In genomic region chr17:26949866-26950265, GRCm38 (mm10) we compare ENCODE assay signal across 10 mouse cellular contexts. TPM values are rescaled to one million over a fixed set of nuclear protein-coding genes. Genes with fewer than 3 reads are reported as not detected.
A peak's percentile ranks its signal among the peaks of the same experiment; 100 is the strongest.
DNase-seq lines count a peak whose midpoint lies in the region; ATAC-seq lines count a peak whose summit lies in the region.
"Had no signal": no experiment of that assay in that cellular context is flagged by ENCODE, and none has a peak within 500 bp of the region (broad histone marks: within the 10 kb centered on the region; RNA-seq: fewer than 3 reads in every experiment).

No protein-coding gene starts in this region.

- peaks cover 80% of the 10 kb centered on the region for H3K4me1 ChIP-seq in megakaryocyte, embryonic 14.5 days
- peaks cover 72% of the 10 kb centered on the region for H3K4me1 ChIP-seq in hindbrain, embryonic 16.5 days (ENCODE audit: control insufficient read depth, insufficient read depth, low read depth, low read length)
- H3K4me1 ChIP-seq in neural tube, embryonic 13.5 days (replicated peaks) = peaks cover 88% of the 10 kb centered on the region

- intact Hi-C loops in gastrocnemius, postnatal 36 days (cut with DNase I) = loop anchor here (5.0 kb wide), 1 partner anchor 53 kb away; no protein-coding TSS in a partner anchor

- peak; percentile 58 to 60 for DNase-seq in frontal cortex, postnatal 36 days (ENCODE audit: low spot score in 2 of 2)
- no peak for DNase-seq in frontal cortex, postnatal 25 days (ENCODE audit: low spot score in 2 of 2)
- no peak for DNase-seq in gastrocnemius, postnatal 36 days
- no peak for DNase-seq in cerebellum, adult 11 months
- DNase-seq: cerebellum, postnatal 36 days had no signal

- WGBS in hindbrain, embryonic 16.5 days = 28% methylated on average over 5 of the region's 5 CpGs
- WGBS in neural tube, embryonic 13.5 days = 36% methylated on average over 5 of the region's 5 CpGs

- ATAC-seq in megakaryocyte, adult 5-6 weeks (ENCODE audit: poor library complexity, severe bottlenecking) = no peak
- ATAC-seq in hindbrain, embryonic 16.5 days = no peak
- ATAC-seq in neural tube, embryonic 13.5 days (ENCODE audit: low read depth) = no peak

- H3K4me3 ChIP-seq in megakaryocyte, embryonic 14.5 days (replicated peaks) = peak overlapping the region; percentile 44
- peak overlapping the region; percentile 71 for H3K4me3 ChIP-seq in hindbrain, embryonic 16.5 days (ENCODE audit: low read length)
- H3K4me3 ChIP-seq in neural tube, embryonic 13.5 days = peak overlapping the region; percentile 70

- H3K27me3 ChIP-seq in megakaryocyte, embryonic 14.5 days (replicated peaks) = peaks cover 66% of the 10 kb centered on the region
- H3K27me3 ChIP-seq in hindbrain, embryonic 16.5 days (replicated peaks; ENCODE audit: control insufficient read depth, insufficient read depth, low read length) = no peaks in the 10 kb centered on the region
- no peaks in the 10 kb centered on the region for H3K27me3 ChIP-seq in neural tube, embryonic 13.5 days

- H3K9me3 ChIP-seq in megakaryocyte, embryonic 14.5 days = no peaks in the 10 kb centered on the region
- no peaks in the 10 kb centered on the region for H3K9me3 ChIP-seq in hindbrain, embryonic 16.5 days (ENCODE audit: control insufficient read depth, low read length)
- H3K9me3 ChIP-seq in neural tube, embryonic 13.5 days = no peaks in the 10 kb centered on the region

- H3K9ac ChIP-seq in hindbrain, embryonic 16.5 days (ENCODE audit: low read depth, low read length) = peak overlapping the region; percentile 92
- peak overlapping the region; percentile 94 for H3K9ac ChIP-seq in neural tube, embryonic 13.5 days
- H3K9ac ChIP-seq: liver, embryonic 14.5 days had no signal

- peaks cover 2% of the 10 kb centered on the region for H3K36me3 ChIP-seq in megakaryocyte, embryonic 14.5 days (replicated peaks; ENCODE audit: low read length)
- H3K36me3 ChIP-seq in hindbrain, embryonic 16.5 days (ENCODE audit: control insufficient read depth, insufficient read depth, low read length) = peaks cover 2% of the 10 kb centered on the region
- peaks cover 5% of the 10 kb centered on the region for H3K36me3 ChIP-seq in neural tube, embryonic 13.5 days

- H3K4me2 ChIP-seq in hindbrain, embryonic 16.5 days (ENCODE audit: low read length) = peak overlapping the region; percentile 85
- H3K4me2 ChIP-seq in neural tube, embryonic 13.5 days = peak overlapping the region; percentile 90

- peak overlapping the region; percentile 91; the same call in 1 of the 2 replicates for H3K27ac ChIP-seq in hindbrain, embryonic 16.5 days (ENCODE audit: low read depth, low read length)
- peak overlapping the region; percentile 91 for H3K27ac ChIP-seq in neural tube, embryonic 13.5 days (replicated peaks)
- H3K27ac ChIP-seq: liver, embryonic 14.5 days had no signal

RNA-seq across cellular contexts. Expression of gene Syngap1, which starts 8.8 kb away (rescaled TPM):
- 3.0 and 4.4 TPM in 2 replicates for polyA plus RNA-seq in megakaryocyte, embryonic 14.5 days (2012; ENCODE audit: insufficient read depth, low replicate concordance)
- total RNA-seq in megakaryocyte, adult 5-6 weeks (2015) = 1.6 and 3.9 TPM in 2 replicates
- total RNA-seq in megakaryocyte, adult 5-6 weeks (2017) = 0.33 and 0.89 TPM in 2 replicates
- polyA plus RNA-seq in hindbrain, embryonic 16.5 days (2015; fragmentation: Nextera tagmentation; extraction: Ambion mirVana) = 2.5 and 4.9 TPM in 2 replicates
- polyA plus RNA-seq in neural tube, embryonic 13.5 days (2015; fragmentation: Nextera tagmentation; extraction: Ambion mirVana) = 4.1 and 4.9 TPM in 2 replicates
- total RNA-seq in gastrocnemius, postnatal 36 days (2021) = 1 to 10 TPM; 3.4 to 3.5 TPM

RNA-seq across cellular contexts. Expression of gene Cuta, which starts 10.5 kb away (rescaled TPM):
- 396 and 1,059 TPM in 2 replicates for polyA plus RNA-seq in megakaryocyte, embryonic 14.5 days (2012; ENCODE audit: insufficient read depth, low replicate concordance)
- total RNA-seq in megakaryocyte, adult 5-6 weeks (2015) = 138 and 155 TPM in 2 replicates
- total RNA-seq in megakaryocyte, adult 5-6 weeks (2017) = 56.9 and 73.0 TPM in 2 replicates
- 140 and 150 TPM in 2 replicates for polyA plus RNA-seq in hindbrain, embryonic 16.5 days (2015; fragmentation: Nextera tagmentation; extraction: Ambion mirVana)
- 141 and 147 TPM in 2 replicates for polyA plus RNA-seq in neural tube, embryonic 13.5 days (2015; fragmentation: Nextera tagmentation; extraction: Ambion mirVana)
- 10 to 100 TPM; 82.8 to 91.1 TPM for total RNA-seq in gastrocnemius, postnatal 36 days (2021)

RNA-seq across cellular contexts. Expression of gene Phf1, which starts 17.0 kb away (rescaled TPM):
- 31.7 and 44.3 TPM in 2 replicates for polyA plus RNA-seq in megakaryocyte, embryonic 14.5 days (2012; ENCODE audit: insufficient read depth, low replicate concordance)
- total RNA-seq in megakaryocyte, adult 5-6 weeks (2015) = 11.6 and 11.7 TPM in 2 replicates
- total RNA-seq in megakaryocyte, adult 5-6 weeks (2017) = 10.6 and 15.5 TPM in 2 replicates
- 30.3 and 31.7 TPM in 2 replicates for polyA plus RNA-seq in hindbrain, embryonic 16.5 days (2015; fragmentation: Nextera tagmentation; extraction: Ambion mirVana)
- 17.3 and 19.1 TPM in 2 replicates for polyA plus RNA-seq in neural tube, embryonic 13.5 days (2015; fragmentation: Nextera tagmentation; extraction: Ambion mirVana)
- 1 to 10 TPM; 5.8 to 6.3 TPM for total RNA-seq in gastrocnemius, postnatal 36 days (2021)

RNA-seq across cellular contexts. Expression of gene Zbtb9, which starts 23.1 kb away (rescaled TPM):
- 2.3 and 4.1 TPM in 2 replicates for polyA plus RNA-seq in megakaryocyte, embryonic 14.5 days (2012; ENCODE audit: insufficient read depth, low replicate concordance)
- total RNA-seq in megakaryocyte, adult 5-6 weeks (2015) = 4.5 and 4.7 TPM in 2 replicates
- total RNA-seq in megakaryocyte, adult 5-6 weeks (2017) = 13.3 and 14.4 TPM in 2 replicates
- 13.0 and 15.6 TPM in 2 replicates for polyA plus RNA-seq in hindbrain, embryonic 16.5 days (2015; fragmentation: Nextera tagmentation; extraction: Ambion mirVana)
- 17.8 and 19.8 TPM in 2 replicates for polyA plus RNA-seq in neural tube, embryonic 13.5 days (2015; fragmentation: Nextera tagmentation; extraction: Ambion mirVana)
- total RNA-seq in gastrocnemius, postnatal 36 days (2021) = under 1 TPM in 1 of 2 experiments, not detected in 1; 0.94 TPM

RNA-seq across cellular contexts. Expression of gene Kifc5b, which starts 33.0 kb away (rescaled TPM):
- 8.0 and 12.1 TPM in 2 replicates for polyA plus RNA-seq in megakaryocyte, embryonic 14.5 days (2012; ENCODE audit: insufficient read depth, low replicate concordance)
- 4.1 and 4.5 TPM in 2 replicates for total RNA-seq in megakaryocyte, adult 5-6 weeks (2015)
- 10.8 and 13.8 TPM in 2 replicates for total RNA-seq in megakaryocyte, adult 5-6 weeks (2017)
- 2.6 and 3.6 TPM in 2 replicates for polyA plus RNA-seq in hindbrain, embryonic 16.5 days (2015; fragmentation: Nextera tagmentation; extraction: Ambion mirVana)
- polyA plus RNA-seq in neural tube, embryonic 13.5 days (2015; fragmentation: Nextera tagmentation; extraction: Ambion mirVana) = 2.5 and 3.2 TPM in 2 replicates
- under 1 TPM; 0.49 to 0.64 TPM for total RNA-seq in gastrocnemius, postnatal 36 days (2021)

Comparison
In these comparisons a context has a peak if more than half of its experiments do, and no peak if none do; other contexts are left out.
1. DNase-seq: peak in frontal cortex, postnatal 36 days (2 of 2); none in frontal cortex, postnatal 25 days (0 of 2), gastrocnemius, postnatal 36 days (0 of 2) and cerebellum, adult 11 months (single experiment).
2. Peak in every context shown above with its lines, with median percentiles within 50 percentile points of each other: H3K4me3 ChIP-seq.